Mouse (Mus musculus): ENCODE measurements at regions not wholly inside any gene's neighbourhood (a gene's known extent, or its start where the extent isn't known, plus 50 kb on each side); places are given as distances from the start of the nearest gene placed in this dataset.

DNA sequence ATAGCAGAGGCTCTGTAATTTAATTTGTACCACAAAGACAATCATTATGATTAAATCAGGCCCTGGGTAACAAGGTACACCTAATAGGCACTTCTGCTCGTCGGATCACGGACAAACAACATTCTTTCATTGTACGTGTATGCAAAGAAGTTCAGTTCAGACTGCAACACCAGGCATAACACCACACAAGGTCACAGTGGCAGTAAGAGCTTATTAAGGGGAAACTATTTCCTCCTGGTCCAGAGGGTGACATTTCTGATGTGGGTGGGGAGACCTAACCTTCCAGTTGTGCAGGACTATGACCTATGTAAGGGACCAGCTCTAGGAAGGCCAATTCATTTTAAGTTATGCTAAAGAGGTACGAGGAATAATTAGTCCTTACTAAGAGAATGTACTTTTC lies 225.0 kb upstream of the Gm9747 start:
- TF ChIP-seq FOSL1 (IDR thresholded peaks at IDR 0.05; ENCODE audit: insufficient read depth, low read length, poor library complexity, severe bottlenecking), result no peak
- no peak for TF ChIP-seq CTCF (IDR thresholded peaks at IDR 0.05; ENCODE audit: control insufficient read depth, insufficient read depth, insufficient read length)
- TF ChIP-seq MYOG (IDR thresholded peaks at IDR 0.05; ENCODE audit: control insufficient read depth, extremely low read depth, insufficient read length), result no peak
- no peak for TF ChIP-seq USF1 (IDR thresholded peaks at IDR 0.05; ENCODE audit: low read depth)
